Mouse (Mus musculus) cerebellum, adult 18-20 months (tissue): ENCODE results near the gene Wdr86.
"Not testable (repeated sequence)": the region's sequence is repeated elsewhere in the genome, so short reads cannot be mapped to it uniquely, and the experiment has no call there.

ENCODE experiments used
- DNase-seq, 2 experiments: peaks; one replicate each; pipeline ENCODE4 v3.0.0; 2021

Wdr86 gene

DNA sequence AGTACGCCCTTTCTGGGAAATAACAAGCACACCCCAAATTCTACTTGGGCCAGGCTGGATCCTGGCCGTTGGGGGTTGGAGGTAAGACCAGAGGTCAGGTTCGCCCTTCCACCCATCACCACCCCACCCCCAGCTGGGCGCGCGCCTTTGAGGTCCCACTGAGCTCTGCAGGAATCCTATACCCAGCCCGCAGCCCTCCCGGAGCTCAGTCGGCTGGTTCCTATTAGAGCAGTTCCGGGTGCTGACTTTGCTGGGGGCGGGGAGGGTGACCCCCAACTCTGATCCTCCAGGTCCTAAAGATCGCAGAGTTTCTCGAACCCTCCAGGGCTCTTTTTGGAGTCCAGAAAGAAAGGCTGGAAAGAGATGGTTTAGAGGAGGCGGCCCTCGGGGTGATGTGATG is 459 bp upstream of the Wdr86 start:
- DNase-seq = no peak

DNA sequence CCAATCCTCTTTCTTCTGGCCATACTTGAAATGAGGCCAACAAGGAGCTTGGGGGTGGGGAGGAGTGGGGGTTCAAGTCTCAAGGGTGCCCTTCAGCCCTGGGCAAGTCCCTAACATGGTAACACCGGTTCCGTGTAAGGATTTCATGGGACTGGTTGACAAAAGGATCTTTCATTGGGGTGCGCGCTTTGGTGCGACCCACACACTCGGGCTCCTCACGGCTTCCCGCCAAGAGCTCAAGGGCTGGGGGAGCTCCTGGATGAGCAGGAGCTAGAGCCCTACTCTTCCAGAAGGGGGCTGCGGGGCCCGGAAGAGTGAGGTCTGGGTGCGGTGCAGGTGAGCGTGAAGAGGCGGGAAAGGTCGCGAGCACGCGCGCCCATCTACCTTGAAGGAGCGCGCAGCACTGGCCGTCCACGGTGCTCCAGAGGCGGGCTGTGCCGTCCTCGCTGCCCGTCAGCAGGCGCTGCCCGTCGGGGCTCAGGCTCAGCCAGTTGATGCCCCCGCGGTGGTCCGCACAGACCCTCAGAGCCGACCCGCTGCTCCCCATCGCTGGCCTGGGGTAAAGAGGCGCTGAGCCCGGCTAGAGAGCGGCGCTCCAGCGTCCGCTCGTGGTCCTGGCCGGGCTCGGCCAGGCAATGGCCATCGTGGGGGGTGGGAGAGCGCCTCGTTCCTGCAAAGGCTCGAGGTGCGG is 585 bp downstream of the Wdr86 start:
- DNase-seq = no peak

DNA sequence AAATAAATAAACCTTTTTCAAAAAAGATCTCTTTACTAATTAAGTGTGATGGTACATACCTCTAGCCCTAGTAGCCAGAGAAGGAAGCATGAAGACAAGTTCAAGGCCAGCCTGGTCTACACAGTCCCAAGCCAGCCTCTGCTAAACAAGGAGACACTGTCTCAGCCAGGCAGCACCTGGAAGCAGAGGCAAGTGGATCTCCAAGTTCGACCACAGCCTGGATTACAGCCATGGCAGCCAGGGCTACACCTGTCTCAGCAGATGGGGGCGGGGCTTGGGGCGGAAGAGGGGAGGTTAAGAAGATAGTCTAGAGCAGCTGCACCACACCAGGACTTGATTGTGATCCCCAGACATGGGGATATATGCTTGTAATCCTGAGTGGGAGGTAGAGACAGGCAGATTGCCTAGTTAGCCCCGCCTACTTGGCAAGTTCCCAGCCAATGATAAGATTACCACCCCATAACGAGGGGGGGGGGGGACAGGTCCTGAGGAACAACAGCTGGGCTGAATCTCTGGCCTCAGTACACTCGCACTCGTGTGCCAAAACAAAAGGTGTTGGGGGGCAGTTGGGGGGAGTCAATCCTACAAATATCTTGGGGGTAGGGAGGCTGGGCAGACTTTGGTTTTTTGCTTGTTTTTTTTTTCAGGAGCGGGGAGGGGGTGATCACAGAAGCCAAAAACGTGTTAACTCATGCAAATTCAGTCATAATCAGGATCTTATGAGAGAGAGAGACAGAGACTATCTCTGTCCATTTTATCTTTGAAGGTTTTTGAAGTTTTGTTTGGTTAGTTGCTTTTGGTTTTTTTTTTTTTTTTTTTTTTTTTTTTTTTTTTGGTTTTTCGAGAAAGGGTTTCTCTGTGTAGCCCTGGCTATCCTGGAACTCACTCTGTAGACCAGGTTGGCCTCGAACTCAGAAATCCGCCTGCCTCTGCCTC is 3.4 kb downstream of the Wdr86 start:
- DNase-seq = no peak

DNA sequence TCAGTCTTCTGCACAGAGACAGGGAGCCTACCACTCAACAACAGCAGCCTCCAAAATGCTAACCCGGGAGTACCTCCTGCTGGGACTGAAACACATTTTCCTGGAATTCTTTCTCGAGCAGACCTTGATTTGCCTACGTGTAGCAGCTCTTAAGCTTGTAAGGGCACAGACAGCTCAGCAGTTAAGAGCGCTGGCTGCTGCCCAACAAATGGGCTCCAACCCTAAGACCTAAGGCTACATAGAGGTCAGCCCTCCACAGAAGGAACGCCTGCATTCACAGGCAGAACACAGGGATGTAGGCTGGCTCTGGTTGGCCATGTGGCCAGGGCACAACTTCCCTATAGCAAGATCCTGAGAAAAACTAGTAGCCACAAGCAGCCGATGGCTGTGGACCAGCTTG is 4.6 kb downstream of the Wdr86 start:
- no peak for DNase-seq

DNA sequence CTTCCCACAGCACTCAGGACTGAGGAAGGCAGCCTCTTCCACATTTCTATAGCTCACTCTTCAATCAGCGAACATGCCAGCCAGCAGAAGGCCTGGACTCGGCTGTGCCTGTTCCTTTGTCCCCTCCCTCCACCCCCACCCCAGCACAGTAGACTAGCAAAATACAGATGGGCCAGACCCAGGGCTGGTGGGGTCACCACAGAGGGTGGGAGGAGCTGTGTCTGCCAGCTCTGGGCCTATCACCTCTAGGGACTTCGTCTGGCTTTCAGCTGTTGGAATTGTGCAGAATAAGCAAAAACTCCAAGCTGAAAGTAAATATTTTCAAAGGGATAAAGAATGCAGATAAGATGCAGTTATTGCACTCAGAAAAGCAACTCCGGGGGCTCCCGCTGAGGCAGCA is 5.7 kb downstream of the Wdr86 start:
- DNase-seq = no peak

DNA sequence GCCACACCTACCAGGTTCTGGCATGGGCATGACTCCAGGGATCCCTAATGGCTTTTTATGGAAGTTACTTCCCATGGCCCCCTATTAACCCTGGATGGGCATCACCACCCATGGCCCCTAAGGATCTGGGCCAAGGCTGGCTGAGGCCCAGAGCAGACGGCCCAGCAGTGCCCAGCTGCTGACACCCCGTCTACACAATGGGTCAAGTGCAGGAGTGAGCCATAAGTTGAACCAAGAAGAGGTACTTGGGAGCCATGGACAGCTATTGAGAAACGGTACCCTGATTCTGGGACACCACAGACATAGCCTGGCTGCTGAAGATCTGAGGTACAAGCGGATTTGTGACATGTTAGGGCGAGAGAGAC is 6.3 kb downstream of the Wdr86 start:
- no peak for DNase-seq

DNA sequence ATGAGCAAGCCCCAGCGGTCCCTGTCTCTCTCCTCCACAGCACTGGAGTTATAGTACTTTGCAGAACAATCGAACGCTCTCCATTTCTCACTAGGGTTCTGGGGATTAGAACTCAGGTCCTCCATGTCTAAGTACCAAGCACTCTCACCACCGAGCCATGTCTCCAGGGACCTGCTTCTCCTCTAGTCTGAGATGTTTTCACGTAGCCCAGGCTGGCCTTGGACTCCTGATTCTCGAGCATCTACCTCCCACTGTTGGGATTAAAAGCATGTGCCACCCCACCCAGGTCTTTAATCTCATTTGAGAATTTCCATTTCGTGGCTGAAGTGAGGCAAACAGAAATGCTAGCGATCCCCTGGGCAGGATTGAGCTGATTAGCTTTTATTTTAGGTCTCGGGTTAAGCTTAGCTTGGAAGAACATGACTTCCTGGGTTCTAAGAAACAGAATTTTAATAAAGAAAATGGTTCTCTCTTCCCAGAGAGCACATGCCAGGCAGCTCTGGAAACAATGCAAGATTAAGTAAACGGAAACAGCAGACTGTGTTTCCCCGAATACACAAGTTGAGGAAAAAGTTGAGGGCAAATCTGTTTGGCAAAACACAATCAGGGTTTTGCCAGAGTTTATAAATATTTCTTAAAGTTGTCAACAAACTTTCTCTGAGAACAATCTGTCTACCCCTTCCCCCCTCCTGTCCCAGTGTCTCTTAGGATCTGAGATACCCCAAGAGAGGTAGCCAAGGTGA is 6.8 kb downstream of the Wdr86 start:
- DNase-seq = no peak

DNA sequence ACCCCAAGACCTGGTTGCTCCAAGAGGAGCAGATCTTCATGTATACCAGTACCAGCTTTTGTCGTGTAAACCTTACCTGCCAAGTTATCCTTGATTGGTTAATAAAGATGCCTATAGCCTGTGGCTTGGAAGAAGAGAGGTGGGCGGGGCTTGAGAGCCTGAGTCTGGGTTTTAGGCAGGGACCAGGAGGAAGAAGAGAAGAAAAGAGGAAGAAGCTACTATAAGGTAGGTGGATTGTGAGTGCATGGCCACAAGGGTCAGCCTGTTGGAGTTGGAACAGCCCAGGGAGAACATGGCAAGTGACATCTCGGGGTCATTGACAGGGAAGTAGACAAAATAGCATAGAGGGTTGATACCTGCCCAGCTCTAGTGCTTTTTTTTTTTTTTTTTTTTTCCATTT is 10.7 kb downstream of the Wdr86 start:
- no peak for DNase-seq

DNA sequence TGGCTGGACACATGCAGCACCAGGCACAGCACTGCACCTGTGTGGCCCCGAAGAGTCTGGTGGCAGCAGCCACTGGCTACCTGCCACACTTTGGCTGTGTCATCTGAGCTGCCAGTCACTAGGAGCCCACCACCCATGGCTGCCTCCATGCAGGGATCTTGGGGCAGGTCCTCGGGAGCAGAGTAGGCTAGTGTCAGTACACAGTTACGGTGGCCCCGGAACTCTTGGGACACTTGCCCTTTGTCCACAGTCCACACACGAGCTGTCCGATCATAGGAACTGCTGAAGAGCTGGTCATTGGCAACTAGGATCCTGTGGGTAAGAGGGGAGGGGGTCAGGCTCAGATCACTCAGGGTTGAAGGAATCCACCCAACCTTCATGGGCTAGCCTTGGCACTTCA is 12.5 kb downstream of the Wdr86 start:
- DNase-seq = no peak

DNA sequence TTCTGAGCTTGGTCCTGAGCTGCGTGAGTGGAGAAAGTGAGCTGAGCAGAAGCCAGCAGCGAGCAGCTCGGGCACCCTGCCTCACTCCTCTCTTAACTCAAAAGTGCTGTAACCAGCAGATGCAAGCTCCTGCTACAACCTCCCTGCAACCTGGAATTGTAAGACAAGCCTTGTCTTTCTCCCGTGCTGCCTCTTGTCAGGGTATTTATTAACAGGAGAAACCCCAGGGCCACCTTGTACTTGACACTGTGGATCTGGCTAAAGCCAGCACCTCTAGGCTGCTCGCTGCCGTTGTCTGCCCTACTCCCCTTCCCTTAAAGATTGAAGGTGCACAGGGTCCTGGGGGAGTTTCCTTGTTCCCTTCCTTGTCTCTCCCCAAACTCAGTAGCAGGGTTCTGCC is 16.5 kb downstream of the Wdr86 start:
- DNase-seq = no peak

DNA sequence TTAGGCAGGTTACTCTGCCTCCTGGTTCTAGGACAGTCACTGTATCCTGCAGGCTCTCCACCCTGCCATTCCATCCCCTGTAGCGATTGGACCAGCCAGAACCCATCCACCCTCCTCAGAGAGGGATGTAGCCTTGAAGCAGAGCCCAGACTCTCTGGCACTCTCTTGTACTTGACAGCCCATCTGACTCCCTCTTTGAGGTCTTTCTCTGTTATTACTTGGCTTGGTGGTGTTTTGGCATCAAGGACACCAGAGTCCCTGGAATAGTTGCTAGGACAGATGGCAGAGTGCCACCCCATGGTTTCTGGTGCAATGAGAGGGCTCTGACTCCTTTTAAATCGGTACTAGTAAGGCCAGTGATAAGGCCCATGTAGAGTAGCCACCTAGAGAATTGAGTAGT is 17.3 kb downstream of the Wdr86 start:
- DNase-seq = peak; percentile 70 to 73

DNA sequence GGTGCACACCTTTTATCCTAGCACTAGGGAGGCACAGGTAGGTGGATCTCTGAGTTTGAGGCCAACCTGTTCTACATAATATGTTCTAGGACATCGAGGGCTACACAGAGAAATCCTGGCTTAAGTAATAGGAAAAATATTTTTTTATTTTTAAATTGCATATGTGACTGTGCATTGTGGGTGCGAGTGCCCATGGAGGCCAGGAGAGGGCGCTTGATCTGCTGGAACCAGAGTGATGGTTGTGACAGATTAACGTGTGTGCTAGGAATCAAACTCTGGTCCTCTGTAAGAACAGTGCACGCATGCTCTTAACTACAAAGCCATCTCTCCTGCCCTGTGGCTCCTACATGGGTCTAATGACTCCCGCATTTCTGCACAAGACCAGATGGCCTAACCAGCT is 18.9 kb downstream of the Wdr86 start:
- DNase-seq = no peak

DNA sequence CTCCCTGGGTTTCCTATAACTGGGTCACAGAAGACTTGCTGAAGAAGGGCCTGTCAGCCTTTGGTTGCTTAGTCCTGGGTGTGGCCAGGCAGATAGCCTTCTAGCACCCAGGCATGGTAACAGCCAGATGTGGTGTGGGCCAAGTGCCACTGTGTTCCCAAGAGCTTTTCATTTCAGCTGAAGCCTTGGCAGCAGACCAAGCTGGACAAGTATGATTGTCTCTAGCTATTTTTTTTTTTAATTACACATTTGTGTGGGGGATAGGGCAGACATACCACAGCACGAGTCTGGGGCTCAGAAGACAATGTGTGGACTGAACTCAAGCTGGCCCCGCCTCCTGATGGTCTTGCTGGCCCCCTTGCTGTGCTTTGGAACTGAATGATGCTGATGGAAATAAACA is 20.6 kb downstream of the Wdr86 start:
- no peak for DNase-seq

DNA sequence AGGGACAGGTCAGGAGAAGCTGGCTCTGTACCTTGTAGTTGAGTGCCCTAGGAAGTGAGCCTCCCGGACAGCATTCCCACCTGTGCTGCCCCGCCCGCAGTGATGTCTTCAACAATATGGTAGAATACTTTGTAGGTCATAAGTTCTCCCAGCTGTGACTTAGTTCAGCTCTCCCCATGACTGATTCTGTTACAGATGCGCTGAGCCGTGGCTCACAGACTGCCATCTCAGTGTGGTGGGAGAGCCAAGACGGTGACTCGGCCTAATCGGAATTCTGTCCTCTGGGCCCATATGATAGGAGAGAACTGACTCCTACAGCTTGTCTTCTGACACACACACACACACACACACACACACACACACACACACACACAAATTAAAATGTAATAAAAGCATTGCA is 25.9 kb downstream of the Wdr86 start:
- DNase-seq = no peak

DNA sequence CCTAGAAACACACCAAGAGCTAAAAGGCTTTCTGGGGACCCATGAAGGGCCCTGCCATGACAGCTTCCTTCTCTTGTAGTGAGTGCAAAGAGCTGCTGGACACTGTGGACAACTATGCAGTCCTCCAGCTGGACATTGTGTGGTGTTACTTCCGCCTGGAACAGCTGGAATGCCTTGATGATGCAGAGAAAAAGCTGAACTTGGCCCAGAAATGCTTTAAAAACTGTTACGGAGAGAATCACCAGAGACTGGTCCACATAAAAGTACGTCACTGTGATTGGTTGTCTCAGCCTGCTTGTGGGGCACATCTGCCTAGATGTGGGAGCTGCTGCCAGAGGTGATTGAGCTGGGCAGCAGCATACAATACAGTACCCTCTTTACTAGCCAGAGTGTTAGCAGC is 29.3 kb downstream of the Wdr86 start:
- DNase-seq = no peak

DNA sequence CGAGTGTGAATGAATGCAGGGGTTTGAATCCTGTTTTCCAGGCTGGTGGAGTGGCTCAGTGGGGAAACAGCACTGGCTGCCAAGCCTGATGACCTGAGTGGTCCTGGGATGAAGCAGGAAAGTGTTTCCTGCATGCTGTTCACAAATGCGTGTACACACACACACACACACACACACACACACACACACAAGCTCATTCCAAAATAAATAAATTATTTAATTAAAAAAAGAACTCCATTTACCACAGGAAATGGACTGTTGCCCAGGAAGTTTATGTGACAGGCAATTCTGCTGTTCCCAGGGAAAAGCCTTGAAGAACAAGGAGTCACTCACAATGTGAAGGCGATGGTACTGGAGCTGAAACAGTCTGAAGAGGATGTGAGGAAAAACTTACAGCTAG is 33.8 kb downstream of the Wdr86 start:
- no peak for DNase-seq

DNA sequence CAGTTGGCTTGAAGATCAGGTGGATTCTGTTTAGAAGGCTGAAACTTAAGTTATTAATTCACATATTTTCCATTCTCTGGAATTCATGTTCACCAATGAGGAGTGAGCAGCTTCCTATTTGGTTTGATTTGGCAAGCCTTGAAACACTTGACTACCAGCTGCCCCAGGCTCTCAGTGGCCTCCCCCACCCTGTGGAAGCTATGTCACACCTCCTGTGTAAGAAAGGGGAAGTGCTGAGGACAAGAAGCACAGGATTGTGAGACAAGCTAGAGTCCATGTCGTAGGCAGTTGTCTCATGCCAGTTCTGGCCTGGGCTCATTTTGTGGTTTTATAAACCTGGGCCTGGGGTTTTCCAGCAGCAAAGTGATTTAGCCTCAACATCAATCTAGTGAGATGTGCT is 42.8 kb downstream of the Wdr86 start:
- DNase-seq = no peak

DNA sequence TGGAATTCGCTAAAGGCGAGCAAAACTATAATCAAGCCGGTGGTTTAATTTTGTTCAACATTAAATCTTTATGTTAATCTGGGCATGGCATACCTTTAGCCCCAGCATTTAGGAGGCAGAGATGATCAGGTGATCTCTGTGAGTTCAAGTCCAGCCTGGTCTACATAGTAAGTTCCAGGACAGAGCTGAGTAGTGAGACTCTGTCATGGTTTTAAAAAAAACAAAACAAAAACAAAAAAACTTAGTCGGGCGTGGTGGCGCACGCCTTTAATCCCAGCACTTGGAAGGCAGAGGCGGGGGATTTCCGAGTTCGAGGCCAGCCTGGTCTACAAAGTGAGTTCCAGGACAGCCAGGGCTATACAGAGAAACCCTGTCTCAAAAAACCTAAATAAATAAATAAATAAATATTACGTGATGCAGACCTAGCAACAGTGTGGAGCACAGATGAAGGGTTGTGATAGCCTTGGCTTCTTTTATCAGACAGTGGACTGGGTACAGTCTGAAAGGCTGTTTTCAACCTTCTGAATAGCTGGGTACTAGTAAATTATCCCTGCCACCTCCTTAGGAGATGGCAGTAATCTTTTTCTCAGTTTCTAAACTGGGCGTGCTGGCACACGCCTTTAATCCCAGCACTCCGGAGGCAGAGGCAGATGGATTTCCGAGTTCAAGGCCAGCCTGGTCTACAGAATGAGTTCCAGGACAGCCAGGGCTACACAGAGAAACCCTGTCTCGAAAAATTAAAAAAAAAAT is 43.7 kb downstream of the Wdr86 start:
- DNase-seq = not testable (repeated sequence)

DNA sequence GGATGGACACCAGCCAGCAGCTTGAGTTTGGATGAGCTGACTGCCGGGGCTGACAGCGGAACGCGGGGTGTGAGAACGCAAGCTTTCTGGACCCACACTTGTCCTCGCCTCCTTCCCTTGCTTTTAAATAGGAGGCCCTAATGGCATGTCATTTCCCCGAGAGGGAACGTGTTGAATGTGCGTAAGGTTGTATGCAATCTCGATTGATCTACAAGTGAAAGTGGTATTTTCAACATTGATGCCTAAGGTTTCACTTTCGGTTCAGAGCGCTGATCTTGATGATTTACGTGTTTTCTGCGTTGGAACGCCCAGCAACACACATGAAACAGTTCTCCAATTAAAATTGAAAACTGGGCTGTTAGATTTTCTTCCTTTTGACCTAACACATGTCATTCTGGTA is 44.4 kb downstream of the Wdr86 start:
- no peak for DNase-seq

DNA sequence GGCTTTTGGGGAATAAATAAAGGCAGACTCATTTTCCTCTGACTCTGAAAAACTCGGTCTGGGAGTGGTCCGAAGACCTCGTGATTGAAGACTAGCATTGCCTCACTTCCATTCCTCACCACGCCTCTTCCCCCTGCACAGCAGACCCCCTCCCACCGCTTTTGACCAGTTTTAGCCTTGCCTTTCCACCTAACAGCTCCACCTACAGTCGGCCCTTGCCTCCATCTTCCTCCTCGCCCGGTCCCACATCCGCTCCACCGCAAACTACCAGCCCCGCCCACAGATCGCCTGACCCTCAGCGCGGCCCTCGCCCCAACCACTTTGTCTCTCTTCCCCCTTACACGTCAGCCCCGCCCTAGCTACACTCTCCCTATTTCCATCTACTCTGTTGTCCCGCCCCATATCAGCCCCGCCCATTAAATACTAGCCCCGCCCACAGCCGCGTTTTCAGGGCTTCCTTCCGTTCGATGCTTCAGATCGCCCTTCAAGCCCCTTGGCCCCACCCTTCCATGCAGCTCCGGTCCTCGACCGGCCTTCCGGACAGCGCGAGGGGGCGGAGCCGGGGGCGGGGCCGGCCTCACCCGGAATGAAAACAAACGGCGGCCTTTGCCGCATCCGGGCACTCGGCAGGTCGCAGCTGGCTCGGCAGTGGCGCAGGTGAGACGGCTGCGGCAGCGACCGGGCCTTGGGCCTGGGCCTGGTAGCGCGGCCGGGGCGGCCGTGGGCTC is 45.0 kb downstream of the Wdr86 start, which contains the start of gene Nub1:
TSS of gene Nub1 (plus strand) at position 167 of the 728 bp plus-strand sequence.
- DNase-seq = peak; percentile 98

DNA sequence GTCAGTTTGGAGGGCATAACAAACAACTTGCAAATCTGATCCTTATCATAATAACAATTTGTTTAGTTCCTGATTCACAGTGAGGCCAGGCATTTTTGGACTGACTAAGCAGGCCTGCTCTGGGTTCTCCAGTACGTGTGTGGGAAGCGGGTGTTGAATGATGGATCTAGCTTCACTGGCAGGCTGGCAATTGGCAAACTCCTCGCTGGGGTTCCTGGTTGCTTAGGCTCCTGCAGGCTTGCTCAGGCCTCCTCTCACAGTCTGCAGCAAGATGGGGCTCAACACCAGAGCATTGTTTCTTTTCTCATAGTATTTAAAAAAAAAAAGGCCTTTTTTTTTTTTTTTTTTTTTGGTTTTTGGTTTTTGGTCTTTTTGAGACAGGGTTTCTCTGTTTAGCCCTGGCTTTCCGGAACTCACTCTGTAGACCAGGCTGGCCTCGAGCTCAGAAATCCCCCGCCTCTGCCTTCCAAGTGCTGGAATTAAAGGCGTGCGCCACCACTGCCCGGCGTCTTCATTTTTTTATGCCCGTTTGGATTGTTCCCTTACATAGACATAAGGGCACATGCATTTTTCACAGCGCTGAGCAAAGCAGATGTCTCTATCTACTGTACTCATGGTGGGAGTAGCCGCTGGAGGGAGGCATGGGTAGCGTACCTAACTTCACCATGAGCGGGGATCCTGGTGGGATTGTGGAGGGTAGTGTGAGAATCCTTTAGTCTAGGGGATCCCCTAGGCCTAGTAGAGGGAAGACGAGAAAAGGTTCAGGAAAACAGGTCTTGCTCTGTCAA is 45.8 kb downstream of the Wdr86 start:
- DNase-seq = peak; percentile 27 to 43
